Mouse (Mus musculus): ENCODE data around the gene Mpi.

GRCm38 (mm10) chr9:57597265-57597664, 44.7 kb upstream of the Mpi start:
- TF ChIP-seq CTCF (IDR thresholded peaks at IDR 0.05; ENCODE audit: low read depth) (no peak), EP300 (optimal IDR thresholded peaks at IDR 0.05) (no peak)

Data from stomach, postnatal 0 days (tissue).